ENCODE assay signal across 8 mouse cellular contexts in the genomic region with DNA sequence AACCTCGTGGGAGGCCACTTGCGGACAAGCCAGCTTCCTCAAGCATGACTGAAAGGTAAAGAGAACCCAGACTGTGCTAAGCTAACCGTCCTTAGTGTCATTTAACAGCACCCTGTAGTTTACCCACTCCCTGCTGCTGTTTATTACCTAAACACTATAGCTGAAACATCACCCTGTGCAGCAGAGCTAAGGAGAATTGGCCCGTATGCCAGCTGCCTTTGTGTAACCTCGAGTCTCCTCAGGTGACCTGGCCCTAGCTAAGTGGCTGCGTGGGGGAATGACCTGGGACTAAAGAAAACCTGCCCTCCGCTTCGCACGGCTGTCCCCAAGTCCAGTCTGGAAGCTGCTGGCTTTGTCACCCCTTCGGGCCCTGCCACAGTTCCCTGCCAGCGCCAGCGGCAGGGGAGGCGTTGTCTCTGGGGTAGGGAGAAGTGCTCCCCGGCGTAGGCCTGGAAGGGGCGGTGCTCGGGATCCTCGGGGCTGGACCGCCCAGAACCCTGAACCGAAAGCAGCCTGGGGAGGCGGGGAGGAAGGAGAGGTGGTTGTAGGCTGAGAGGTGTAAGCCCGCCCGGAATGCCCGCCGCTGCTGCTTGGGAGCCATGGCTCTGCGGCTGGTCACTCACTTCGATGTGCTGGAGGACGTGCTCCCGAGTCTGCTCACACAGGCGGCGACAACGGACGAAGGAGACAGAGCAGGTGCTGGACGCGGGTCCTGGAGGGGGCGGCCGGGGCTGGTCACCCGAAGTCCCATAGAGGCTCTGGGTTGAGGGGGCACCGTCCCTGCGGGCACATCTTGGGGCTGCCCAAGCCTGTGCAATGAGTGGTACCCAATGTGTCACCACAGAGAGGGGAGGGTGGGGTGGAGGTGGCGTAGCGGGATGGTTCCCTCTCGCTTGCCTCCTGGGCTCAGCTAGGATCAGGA. TPM values are rescaled to one million over a fixed set of nuclear protein-coding genes. Genes with fewer than 3 reads are reported as not detected.
A peak's percentile ranks its signal among the peaks of the same experiment; 100 is the strongest.
DNase-seq lines count a peak whose midpoint lies in the region; TF ChIP-seq lines count a peak whose summit lies in the region.

TSS of gene Gsap (plus strand) at position 492 of the 922 bp plus-strand sequence.

- no peaks in the 10 kb centered on the region for H3K4me1 ChIP-seq in cerebellum, adult 2 months (ENCODE audit: control insufficient read depth, insufficient read depth, low read length)
- H3K4me1 ChIP-seq in hindbrain, embryonic 10.5 days (replicated peaks) = peaks cover 12% of the 10 kb centered on the region

- 5% methylated on average over 43 of the region's 43 CpGs for WGBS in cerebellum, adult 2 months
- 4% methylated on average over 43 of the region's 43 CpGs for WGBS in hindbrain, embryonic 10.5 days

- peaks cover 11% of the 10 kb centered on the region for H3K9me3 ChIP-seq in hindbrain, embryonic 10.5 days

- no peaks in the 10 kb centered on the region; the same call in 1 of the 2 replicates for H3K27me3 ChIP-seq in cerebellum, adult 2 months (ENCODE audit: control insufficient read depth, insufficient read depth, low read length)
- peaks cover 16% of the 10 kb centered on the region; the same call in 1 of the 2 replicates for H3K27me3 ChIP-seq in hindbrain, embryonic 10.5 days (ENCODE audit: insufficient read depth, poor library complexity, severe bottlenecking)

- H3K36me3 ChIP-seq in hindbrain, embryonic 10.5 days = no peaks in the 10 kb centered on the region

- TF ChIP-seq CTCF in cerebellum, adult 2 months (IDR thresholded peaks at IDR 0.05; ENCODE audit: borderline replicate concordance, insufficient read depth, low read depth, low read length) = no peak

- peak within 1 kb of the TSS; percentile 63 for H3K4me3 ChIP-seq in cerebellum, adult 2 months (replicated peaks; ENCODE audit: insufficient read depth, low read depth, low read length)
- H3K4me3 ChIP-seq in hindbrain, embryonic 10.5 days = peak within 1 kb of the TSS; percentile 65

- DNase-seq in MN1 (ENCODE audit: low spot score) = peak; percentile 73
- DNase-seq in cerebellum, adult 2 months = peak; percentile 55 to 62
- peak; percentile 23 for DNase-seq in forelimb bud, embryonic 11.5 days (ENCODE audit: low read depth, low spot score)
- peak; percentile 67 for DNase-seq in hindbrain, embryonic 10.5 days (ENCODE audit: low spot score)
- DNase-seq in layer of hippocampus, postnatal 14 days (ENCODE audit: low spot score in 2 of 2) = peak; percentile 47 to 53
- DNase-seq in lung, postnatal 36 days = peak; percentile 93
- peak; percentile 16 for DNase-seq in retina, adult 2 months (ENCODE audit: low read depth, low spot score)
- DNase-seq in thymus, postnatal 25 days = peak; percentile 59

- no peak within 1 kb of the TSS for H3K27ac ChIP-seq in cerebellum, adult 2 months (ENCODE audit: insufficient read depth, low read length)
- H3K27ac ChIP-seq in hindbrain, embryonic 10.5 days = peak within 1 kb of the TSS; percentile 87

- TF ChIP-seq POLR2A in cerebellum, adult 2 months (IDR thresholded peaks at IDR 0.05; ENCODE audit: borderline replicate concordance, insufficient read depth, low read length) = no peak

RNA-seq across cellular contexts. Expression of gene Gsap, which starts in this region (rescaled TPM):
- polyA plus RNA-seq in cerebellum, adult 2 months (2012; rRNA removed) = 13.9 and 15.1 TPM in 2 replicates
- polyA plus RNA-seq in hindbrain, embryonic 10.5 days (2016; fragmentation: Nextera tagmentation; extraction: Ambion mirVana) = 1.8 and 2.0 TPM in 2 replicates
- 1 to 10 TPM; 8.5 to 8.9 TPM for total RNA-seq in layer of hippocampus, postnatal 14 days (2021)

Comparison
In these comparisons a context has a peak if more than half of its experiments do, and no peak if none do; other contexts are left out.
1. DNase-seq: peak in every context shown above with its lines; median percentile 93 in lung, postnatal 36 days; 73 in MN1; 67 in hindbrain, embryonic 10.5 days; 59 in thymus, postnatal 25 days; 58 in cerebellum, adult 2 months; 50 in layer of hippocampus, postnatal 14 days; 23 in forelimb bud, embryonic 11.5 days; 16 in retina, adult 2 months.